Mouse (Mus musculus) kidney, postnatal 0 days (tissue): ENCODE measurements at regions not wholly inside any gene's neighbourhood (a gene's known extent, or its start where the extent isn't known, plus 50 kb on each side); places are given as distances from the start of the nearest gene placed in this dataset.
A peak's percentile ranks its signal among the peaks of the same experiment; 100 is the strongest.

ENCODE experiments used
- ATAC-seq: fragments of 200-750 bp; cut with Nextera tagmentation; replicated peaks from 2 replicates; pipeline ENCODE4 v1.8.0; 2017; ENCODE audit warnings: low read depth, moderate number of reproducible peaks, moderate TSS enrichment, moderate library complexity; ENCODE audit not compliant: low FRiP score
- DNase-seq: peaks from one replicate; pipeline ENCODE4 v3.0.0-alpha.2; 2016; ENCODE audit warnings: low spot score
- H3K27ac ChIP-seq: fragments of 300-500 bp; sonication (generic); 2 replicates; pipeline ENCODE4 v1.5.1; 2014; ENCODE audit warnings: mild to moderate bottlenecking
- H3K27me3 ChIP-seq: fragments of 300-500 bp; sonication (generic); 2 replicates; pipeline ENCODE4 v1.6.1; 2014; ENCODE audit warnings: low read length, mixed read lengths; ENCODE audit not compliant: insufficient read depth
- H3K36me3 ChIP-seq: fragments of 300-500 bp; sonication (generic); 2 replicates; pipeline ENCODE4 v1.6.1; 2014; ENCODE audit warnings: low read length, mixed read lengths; ENCODE audit not compliant: insufficient read depth
- H3K4me1 ChIP-seq: fragments of 300-500 bp; sonication (generic); replicated peaks from 2 replicates; pipeline ENCODE4 v1.6.1; 2014; ENCODE audit warnings: antibody characterized with exemption, low read length, mixed read lengths; ENCODE audit not compliant: insufficient read depth
- H3K4me2 ChIP-seq: fragments of 300-500 bp; sonication (generic); 2 replicates; pipeline ENCODE4 v1.6.1; 2014; ENCODE audit warnings: mild to moderate bottlenecking, low read length, moderate library complexity, mixed read lengths
- H3K4me3 ChIP-seq: fragments of 300-500 bp; sonication (generic); replicated peaks from 2 replicates; pipeline ENCODE4 v1.5.1; 2014; ENCODE audit warnings: low read depth, low read length
- H3K9ac ChIP-seq: fragments of 300-500 bp; sonication (generic); 2 replicates; pipeline ENCODE4 v1.6.1; 2014; ENCODE audit warnings: low read depth, low read length
- H3K9me3 ChIP-seq: fragments of 300-500 bp; sonication (generic); replicated peaks from 2 replicates; pipeline ENCODE4 v1.6.1; 2016; ENCODE audit warnings: low read length, inconsistent platforms, mixed read lengths
- CTCF ChIP-seq: IDR thresholded peaks from 2 replicates; pipeline ENCODE4 v1.5.1; 2016; ENCODE audit warnings: antibody characterized with exemption, low read depth, mild to moderate bottlenecking, moderate library complexity
- WGBS: fragments of 180-500 bp; shearing (Covaris S2); extraction: QIAGEN DNeasy Blood & Tissue Kit; methylation state at CpG from one replicate; pipeline ENCODE4 v1.1.7; 2014; 5-methylcytosine and 5-hydroxymethylcytosine counted together

GRCm38 (mm10) chr2:8026648-8027047 is 517.3 kb upstream of the Celf2 start:
- Histone ChIP-seq H3K4me1 (no peaks in the 10 kb centered on the region), H3K4me3 (no peak overlapping the region), H3K36me3 (no peaks in the 10 kb centered on the region), H3K9me3 (no peaks in the 10 kb centered on the region), H3K4me2 (no peak overlapping the region), H3K27ac (no peak overlapping the region), H3K27me3 (no peaks in the 10 kb centered on the region), H3K9ac (no peak overlapping the region)
- TF ChIP-seq CTCF: no peak
- 84% methylated on average over 10 of the region's 10 CpGs for WGBS
- ATAC-seq: no peak
- DNase-seq: no peak

GRCm38 (mm10) chr2:8022651-8023050 is 513.3 kb upstream of the Celf2 start:
- no peak for ATAC-seq
- Histone ChIP-seq H3K9ac (no peak overlapping the region), H3K36me3 (no peaks in the 10 kb centered on the region), H3K4me2 (no peak overlapping the region), H3K4me3 (no peak overlapping the region), H3K27me3 (no peaks in the 10 kb centered on the region), H3K4me1 (no peaks in the 10 kb centered on the region), H3K9me3 (no peaks in the 10 kb centered on the region), H3K27ac (no peak overlapping the region)
- 55% methylated on average over 3 of the region's 3 CpGs for WGBS
- TF ChIP-seq CTCF: no peak
- no peak for DNase-seq

- no peaks in the 10 kb centered on the region for H3K27me3 ChIP-seq
- no peak overlapping the region for H3K9ac ChIP-seq
- ATAC-seq (no peak), DNase-seq (peak; percentile 2)
- no peak for TF ChIP-seq CTCF
- H3K27ac ChIP-seq: no peak overlapping the region
- WGBS: 68% methylated on average over 5 of the region's 5 CpGs
- H3K9me3 ChIP-seq: no peaks in the 10 kb centered on the region
- H3K36me3 ChIP-seq: no peaks in the 10 kb centered on the region
- no peaks in the 10 kb centered on the region for H3K4me1 ChIP-seq
- H3K4me3 ChIP-seq: no peak overlapping the region
- H3K4me2 ChIP-seq: no peak overlapping the region
Observed at GRCm38 (mm10) chr2:8022043-8022442, 512.7 kb upstream of the Celf2 start.

- no peaks in the 10 kb centered on the region for H3K4me1 ChIP-seq
- no peak overlapping the region for H3K4me2 ChIP-seq
- WGBS: 71% methylated on average over 6 of the region's 6 CpGs
- DNase-seq: no peak
- no peak overlapping the region for H3K27ac ChIP-seq
- H3K9ac ChIP-seq: no peak overlapping the region
- no peak overlapping the region for H3K4me3 ChIP-seq
- no peaks in the 10 kb centered on the region for H3K9me3 ChIP-seq
- H3K36me3 ChIP-seq: no peaks in the 10 kb centered on the region
- TF ChIP-seq CTCF: no peak
- ATAC-seq: no peak
- no peaks in the 10 kb centered on the region for H3K27me3 ChIP-seq
Observed at GRCm38 (mm10) chr2:8012826-8013225, 503.5 kb upstream of the Celf2 start.

- no peak overlapping the region for H3K4me2 ChIP-seq
- DNase-seq (no peak), ATAC-seq (no peak)
- no peaks in the 10 kb centered on the region for H3K27me3 ChIP-seq
- TF ChIP-seq CTCF: no peak
- H3K36me3 ChIP-seq: no peaks in the 10 kb centered on the region
- whole genome bisulfite sequencing: 46% methylated on average over 2 of the region's 2 CpGs
- no peaks in the 10 kb centered on the region for H3K4me1 ChIP-seq
- no peak overlapping the region for H3K9ac ChIP-seq
- H3K27ac ChIP-seq: no peak overlapping the region
- no peaks in the 10 kb centered on the region for H3K9me3 ChIP-seq
- no peak overlapping the region for H3K4me3 ChIP-seq
Observed at GRCm38 (mm10) chr2:7999444-7999843, 490.1 kb upstream of the Celf2 start.

GRCm38 (mm10) chr2:7974471-7974870 is 465.1 kb upstream of the Celf2 start:
- H3K27me3 ChIP-seq: no peaks in the 10 kb centered on the region
- H3K36me3 ChIP-seq: no peaks in the 10 kb centered on the region
- no peaks in the 10 kb centered on the region for H3K9me3 ChIP-seq
- H3K4me1 ChIP-seq: no peaks in the 10 kb centered on the region
- H3K27ac ChIP-seq: no peak overlapping the region
- no peak for TF ChIP-seq CTCF
- no peak for DNase-seq
- H3K9ac ChIP-seq: no peak overlapping the region
- H3K4me2 ChIP-seq: no peak overlapping the region
- no peak overlapping the region for H3K4me3 ChIP-seq
- ATAC-seq: no peak; the same call in 1 of the 2 replicates

- no peaks in the 10 kb centered on the region for H3K9me3 ChIP-seq
- no peaks in the 10 kb centered on the region for H3K27me3 ChIP-seq
- ATAC-seq: no peak
- no peak for DNase-seq
- no peak overlapping the region for H3K9ac ChIP-seq
- H3K27ac ChIP-seq: no peak overlapping the region
- H3K36me3 ChIP-seq: no peaks in the 10 kb centered on the region
- no peaks in the 10 kb centered on the region for H3K4me1 ChIP-seq
- no peak overlapping the region for H3K4me2 ChIP-seq
- no peak for TF ChIP-seq CTCF
- H3K4me3 ChIP-seq: no peak overlapping the region
Observed at GRCm38 (mm10) chr2:7963456-7963855, 454.1 kb upstream of the Celf2 start.
